Mouse (Mus musculus) cerebellum, adult 11-12 months (tissue): Measurements from ENCODE around the gene Cd72.

Source experiments
- DNase-seq: peaks from one replicate; pipeline ENCODE4 v3.0.0; 2022

Cd72 gene

GRCm38 (mm10) chr4:43477857-43478533 is 23.6 kb upstream of the Cd72 start:
- peak; percentile 88 for DNase-seq

- DNase-seq, result no peak
These were observed 22.2 kb upstream of the Cd72 start for GRCm38 (mm10) chr4:43476604-43477003.

GRCm38 (mm10) chr4:43473636-43474035 is 19.2 kb upstream of the Cd72 start:
- DNase-seq, result no peak

- no peak for DNase-seq
These were observed 15.9 kb upstream of the Cd72 start for GRCm38 (mm10) chr4:43470301-43470700.

GRCm38 (mm10) chr4:43466872-43467271 is 12.4 kb upstream of the Cd72 start:
- DNase-seq, result no peak

- no peak for DNase-seq
These were observed 11.5 kb upstream of the Cd72 start for GRCm38 (mm10) chr4:43465935-43466334.

- no peak for DNase-seq
These were observed 8.7 kb upstream of the Cd72 start for GRCm38 (mm10) chr4:43463102-43463501.

- no peak for DNase-seq
These were observed 2.7 kb upstream of the Cd72 start for GRCm38 (mm10) chr4:43457124-43457523.

GRCm38 (mm10) chr4:43456470-43456869 is 2.0 kb upstream of the Cd72 start:
- DNase-seq, result no peak

GRCm38 (mm10) chr4:43453413-43453812 is 1.0 kb downstream of the Cd72 start:
- DNase-seq, result no peak

GRCm38 (mm10) chr4:43452315-43452714 is 2.1 kb downstream of the Cd72 start:
- DNase-seq, result no peak

GRCm38 (mm10) chr4:43448554-43448953 is 5.9 kb downstream of the Cd72 start:
- DNase-seq, result no peak

GRCm38 (mm10) chr4:43447251-43447650 is 7.2 kb downstream of the Cd72 start:
- no peak for DNase-seq

- DNase-seq, result peak; percentile 58
These were observed 10.9 kb downstream of the Cd72 start for GRCm38 (mm10) chr4:43443511-43443910.

GRCm38 (mm10) chr4:43442456-43443361 is 11.7 kb downstream of the Cd72 start:
- peak; percentile 84 for DNase-seq

- peak; percentile 98 for DNase-seq
These were observed 12.4 kb downstream of the Cd72 start for GRCm38 (mm10) chr4:43442044-43442443.

GRCm38 (mm10) chr4:43441639-43442038 is 12.8 kb downstream of the Cd72 start, which contains the start of gene Tesk1:
TSS of gene Tesk1 (plus strand) at chr4:43441939.
- no peak for DNase-seq

GRCm38 (mm10) chr4:43432832-43433231 is 21.6 kb downstream of the Cd72 start:
- DNase-seq, result no peak

GRCm38 (mm10) chr4:43431690-43432089 is 22.7 kb downstream of the Cd72 start:
- peak; percentile 78 for DNase-seq

GRCm38 (mm10) chr4:43428946-43429345 is 25.5 kb downstream of the Cd72 start, which contains the start of gene Fam166b:
TSS of gene Fam166b (minus strand) at chr4:43429134.
- no peak for DNase-seq

GRCm38 (mm10) chr4:43428180-43428861 is 26.1 kb downstream of the Cd72 start:
- DNase-seq, result no peak

- no peak for DNase-seq
These were observed 26.8 kb downstream of the Cd72 start for GRCm38 (mm10) chr4:43427501-43428179.

- no peak for DNase-seq
These were observed 27.9 kb downstream of the Cd72 start for GRCm38 (mm10) chr4:43426487-43426886.
